Mouse (Mus musculus): ENCODE measurements around the gene Ppp1r26. TPM values are rescaled to one million over a fixed set of nuclear protein-coding genes. Genes with fewer than 3 reads are reported as not detected.
"Not testable (repeated sequence)": the region's sequence is repeated elsewhere in the genome, so short reads cannot be mapped to it uniquely, and the experiment has no call there.

Gene Ppp1r26
- total RNA-seq, 2 experiments from 2014 or later = 16.8 to 17.7 TPM

- DNase-seq (ENCODE audit: low spot score in 2 of 2) = no peak
These were observed 5.8 kb upstream of the Ppp1r26 start for GRCm38 (mm10) chr2:28440842-28441241.

GRCm38 (mm10) chr2:28445082-28445481 lies 1.5 kb upstream of the Ppp1r26 start:
- DNase-seq (ENCODE audit: low spot score in 2 of 2) = no peak

GRCm38 (mm10) chr2:28446181-28446514 lies 452 bp upstream of the Ppp1r26 start:
- DNase-seq (ENCODE audit: low spot score in 2 of 2) = no peak

GRCm38 (mm10) chr2:28447315-28447670 lies 693 bp downstream of the Ppp1r26 start:
- DNase-seq (ENCODE audit: low spot score in 2 of 2) = no peak

GRCm38 (mm10) chr2:28451663-28452062 lies 5.1 kb downstream of the Ppp1r26 start:
- DNase-seq (ENCODE audit: low spot score in 2 of 2) = no peak

GRCm38 (mm10) chr2:28453539-28453938 lies 6.9 kb downstream of the Ppp1r26 start:
- no peak for DNase-seq (ENCODE audit: low spot score in 2 of 2)

GRCm38 (mm10) chr2:28456616-28457015 lies 10.0 kb downstream of the Ppp1r26 start:
- no peak for DNase-seq (ENCODE audit: low spot score in 2 of 2)

GRCm38 (mm10) chr2:28463919-28464318 lies 17.3 kb downstream of the Ppp1r26 start:
- peak; percentile 43 to 83 for DNase-seq (ENCODE audit: low spot score in 2 of 2)

- DNase-seq (ENCODE audit: low spot score in 2 of 2) = no peak
These were observed 18.3 kb downstream of the Ppp1r26 start for GRCm38 (mm10) chr2:28464919-28465318.

- DNase-seq (ENCODE audit: low spot score in 2 of 2) = peak; percentile 51 to 73
These were observed 19.4 kb downstream of the Ppp1r26 start, which contains the start of gene 1700007K13Rik for GRCm38 (mm10) chr2:28465836-28466518. 1700007K13Rik (minus strand) TSS chr2:28466332.

- peak; percentile 78 to 84 for DNase-seq (ENCODE audit: low spot score in 2 of 2)
These were observed 21.4 kb downstream of the Ppp1r26 start, which contains the start of gene Mrps2 for GRCm38 (mm10) chr2:28467860-28468485. Mrps2 (plus strand) TSS chr2:28468066.

- DNase-seq (ENCODE audit: low spot score in 2 of 2) = no peak
These were observed 22.1 kb downstream of the Ppp1r26 start for GRCm38 (mm10) chr2:28468486-28469225.

- DNase-seq (ENCODE audit: low spot score in 2 of 2) = no peak
These were observed 22.9 kb downstream of the Ppp1r26 start for GRCm38 (mm10) chr2:28469461-28469860.

- DNase-seq (ENCODE audit: low spot score in 2 of 2) = no peak
These were observed 24.0 kb downstream of the Ppp1r26 start for GRCm38 (mm10) chr2:28470591-28470990.

- not testable (repeated sequence) for DNase-seq (ENCODE audit: low spot score in 2 of 2)
These were observed 25.4 kb downstream of the Ppp1r26 start for GRCm38 (mm10) chr2:28472011-28472410.

- not testable (repeated sequence) for DNase-seq (ENCODE audit: low spot score in 2 of 2)
These were observed 31.4 kb downstream of the Ppp1r26 start for GRCm38 (mm10) chr2:28477993-28478392.

GRCm38 (mm10) chr2:28479208-28480204 lies 32.9 kb downstream of the Ppp1r26 start:
- no peak for DNase-seq (ENCODE audit: low spot score in 2 of 2)

- no peak for DNase-seq (ENCODE audit: low spot score in 2 of 2)
These were observed 37.3 kb downstream of the Ppp1r26 start for GRCm38 (mm10) chr2:28483861-28484260.

GRCm38 (mm10) chr2:28494521-28494920 lies 47.9 kb downstream of the Ppp1r26 start:
- DNase-seq (ENCODE audit: low spot score in 2 of 2) = no peak

- DNase-seq (ENCODE audit: low spot score in 2 of 2) = peak in 1 of 2 experiments; percentile 30
These were observed 48.7 kb downstream of the Ppp1r26 start for GRCm38 (mm10) chr2:28495207-28495756.

Measured in layer of hippocampus, adult 18-20 months (tissue).